Mouse (Mus musculus): ENCODE data around the gene Ndufc1. TPM values are rescaled to one million over a fixed set of nuclear protein-coding genes. Genes with fewer than 3 reads are reported as not detected.
"Not testable (repeated sequence)": the region's sequence is repeated elsewhere in the genome, so short reads cannot be mapped to it uniquely, and the experiment has no call there.

The Ndufc1 gene
- polyA plus RNA-seq, 1 experiment from 2014 or later, result 1,322 TPM

- Histone ChIP-seq H3K9me3 (no peaks in the 10 kb centered on the region), H3K27me3 (replicated peaks) (peaks cover 16% of the 10 kb centered on the region), H3K4me2 (peak within 1 kb of the TSS; percentile 78), H3K36me3 (no peaks in the 10 kb centered on the region), H3K9ac (peak within 1 kb of the TSS; percentile 77), H3K4me3 (peak within 1 kb of the TSS; percentile 61), H3K4me1 (peaks cover 18% of the 10 kb centered on the region), H3K27ac (replicated peaks) (no peak within 1 kb of the TSS)
- ATAC-seq (ENCODE audit: extremely low read depth, insufficient number of reproducible peaks, low FRiP score, low TSS enrichment), result peak; percentile 58; the same call in 1 of the 2 replicates
- WGBS, result 2% methylated on average over 41 of the region's 41 CpGs
These were observed 12.3 kb downstream of the Ndufc1 start, which contains the start of gene Mgarp for GRCm38 (mm10) chr3:51396219-51397068. TSS of gene Mgarp (minus strand) at chr3:51396738.

- Histone ChIP-seq H3K27ac (replicated peaks) (no peak overlapping the region), H3K9me3 (no peaks in the 10 kb centered on the region), H3K27me3 (replicated peaks) (peaks cover 16% of the 10 kb centered on the region), H3K4me3 (peak overlapping the region; percentile 61), H3K4me1 (peaks cover 18% of the 10 kb centered on the region), H3K9ac (no peak overlapping the region), H3K36me3 (no peaks in the 10 kb centered on the region), H3K4me2 (peak overlapping the region; percentile 78)
- ATAC-seq (ENCODE audit: extremely low read depth, insufficient number of reproducible peaks, low FRiP score, low TSS enrichment), result no peak
- 28% methylated on average over 19 of the region's 19 CpGs for WGBS
These were observed 13.2 kb downstream of the Ndufc1 start for GRCm38 (mm10) chr3:51395461-51396145.

- ATAC-seq (ENCODE audit: extremely low read depth, insufficient number of reproducible peaks, low FRiP score, low TSS enrichment), result no peak
- Histone ChIP-seq H3K4me1 (peaks cover 18% of the 10 kb centered on the region), H3K4me2 (no peak overlapping the region), H3K4me3 (no peak overlapping the region), H3K27me3 (replicated peaks) (peaks cover 16% of the 10 kb centered on the region), H3K9ac (no peak overlapping the region), H3K36me3 (no peaks in the 10 kb centered on the region), H3K27ac (replicated peaks) (no peak overlapping the region), H3K9me3 (no peaks in the 10 kb centered on the region)
- WGBS, result 63% methylated on average over 3 of the region's 3 CpGs
These were observed 13.9 kb downstream of the Ndufc1 start for GRCm38 (mm10) chr3:51394881-51395280.

GRCm38 (mm10) chr3:51393651-51394050 is 15.1 kb downstream of the Ndufc1 start:
- H3K9ac ChIP-seq, result no peak overlapping the region
- H3K27ac ChIP-seq (replicated peaks), result no peak overlapping the region
- 81% methylated on average over 2 of the region's 2 CpGs for WGBS
- H3K4me2 ChIP-seq, result no peak overlapping the region
- no peak overlapping the region for H3K4me3 ChIP-seq
- H3K9me3 ChIP-seq, result no peaks in the 10 kb centered on the region
- peaks cover 16% of the 10 kb centered on the region for H3K27me3 ChIP-seq (replicated peaks)
- ATAC-seq (ENCODE audit: extremely low read depth, insufficient number of reproducible peaks, low FRiP score, low TSS enrichment), result no peak
- peaks cover 13% of the 10 kb centered on the region for H3K4me1 ChIP-seq
- no peaks in the 10 kb centered on the region for H3K36me3 ChIP-seq

- H3K36me3 ChIP-seq; H3K9me3 ChIP-seq; H3K4me2 ChIP-seq; H3K4me3 ChIP-seq; H3K27ac ChIP-seq (replicated peaks); H3K9ac ChIP-seq; ATAC-seq (ENCODE audit: extremely low read depth, insufficient number of reproducible peaks, low FRiP score, low TSS enrichment): not testable (repeated sequence)
- H3K27me3 ChIP-seq (replicated peaks), result peaks cover 16% of the 10 kb centered on the region
- H3K4me1 ChIP-seq, result peaks cover 13% of the 10 kb centered on the region
- 96% methylated on average over 3 of the region's 3 CpGs for WGBS
These were observed 15.8 kb downstream of the Ndufc1 start for GRCm38 (mm10) chr3:51393018-51393417.

GRCm38 (mm10) chr3:51391591-51391990 is 17.2 kb downstream of the Ndufc1 start:
- no peak for ATAC-seq (ENCODE audit: extremely low read depth, insufficient number of reproducible peaks, low FRiP score, low TSS enrichment)
- Histone ChIP-seq H3K9ac (no peak overlapping the region), H3K27me3 (replicated peaks) (peaks cover 10% of the 10 kb centered on the region), H3K36me3 (no peaks in the 10 kb centered on the region), H3K4me2 (no peak overlapping the region), H3K9me3 (no peaks in the 10 kb centered on the region), H3K27ac (replicated peaks) (no peak overlapping the region), H3K4me1 (peaks cover 15% of the 10 kb centered on the region), H3K4me3 (no peak overlapping the region)
- 87% methylated on average over 5 of the region's 5 CpGs for WGBS

- peaks cover 8% of the 10 kb centered on the region for H3K27me3 ChIP-seq (replicated peaks)
- H3K4me3 ChIP-seq, result no peak overlapping the region
- no peaks in the 10 kb centered on the region for H3K36me3 ChIP-seq
- no peak for ATAC-seq (ENCODE audit: extremely low read depth, insufficient number of reproducible peaks, low FRiP score, low TSS enrichment)
- peaks cover 14% of the 10 kb centered on the region for H3K4me1 ChIP-seq
- H3K9ac ChIP-seq, result no peak overlapping the region
- 76% methylated on average over 5 of the region's 5 CpGs for WGBS
- H3K9me3 ChIP-seq, result no peaks in the 10 kb centered on the region
- no peak overlapping the region for H3K27ac ChIP-seq (replicated peaks)
- H3K4me2 ChIP-seq, result no peak overlapping the region
These were observed 17.7 kb downstream of the Ndufc1 start for GRCm38 (mm10) chr3:51391095-51391494.

- Histone ChIP-seq H3K27ac (replicated peaks) (no peak overlapping the region), H3K9ac (peak overlapping the region; percentile 70), H3K9me3 (no peaks in the 10 kb centered on the region), H3K4me3 (peak overlapping the region; percentile 45), H3K36me3 (no peaks in the 10 kb centered on the region), H3K4me1 (peaks cover 14% of the 10 kb centered on the region), H3K27me3 (replicated peaks) (no peaks in the 10 kb centered on the region; the same call in 1 of the 2 replicates), H3K4me2 (peak overlapping the region; percentile 73)
- ATAC-seq (ENCODE audit: extremely low read depth, insufficient number of reproducible peaks, low FRiP score, low TSS enrichment), result no peak
- 2% methylated on average over 13 of the region's 13 CpGs for WGBS
These were observed 19.9 kb downstream of the Ndufc1 start for GRCm38 (mm10) chr3:51388904-51389303.

GRCm38 (mm10) chr3:51387868-51388381 is 20.9 kb downstream of the Ndufc1 start:
- Histone ChIP-seq H3K27me3 (replicated peaks) (no peaks in the 10 kb centered on the region; the same call in 1 of the 2 replicates), H3K4me3 (no peak overlapping the region), H3K9me3 (no peaks in the 10 kb centered on the region), H3K9ac (no peak overlapping the region), H3K4me2 (no peak overlapping the region), H3K36me3 (no peaks in the 10 kb centered on the region), H3K4me1 (peaks cover 14% of the 10 kb centered on the region), H3K27ac (replicated peaks) (no peak overlapping the region)
- no peak for ATAC-seq (ENCODE audit: extremely low read depth, insufficient number of reproducible peaks, low FRiP score, low TSS enrichment)
- WGBS, result 54% methylated on average over 8 of the region's 8 CpGs

GRCm38 (mm10) chr3:51387134-51387451 is 21.7 kb downstream of the Ndufc1 start:
- H3K9ac ChIP-seq, result no peak overlapping the region
- peaks cover 14% of the 10 kb centered on the region for H3K4me1 ChIP-seq
- no peak overlapping the region for H3K4me2 ChIP-seq
- 70% methylated on average over 3 of the region's 3 CpGs for WGBS
- H3K9me3 ChIP-seq, result no peaks in the 10 kb centered on the region
- no peaks in the 10 kb centered on the region; the same call in 1 of the 2 replicates for H3K27me3 ChIP-seq (replicated peaks)
- H3K36me3 ChIP-seq, result no peaks in the 10 kb centered on the region
- no peak overlapping the region for H3K27ac ChIP-seq (replicated peaks)
- ATAC-seq (ENCODE audit: extremely low read depth, insufficient number of reproducible peaks, low FRiP score, low TSS enrichment), result no peak
- no peak overlapping the region for H3K4me3 ChIP-seq

- Histone ChIP-seq H3K27ac (replicated peaks) (no peak overlapping the region), H3K9me3 (no peaks in the 10 kb centered on the region), H3K9ac (no peak overlapping the region), H3K4me2 (no peak overlapping the region), H3K4me1 (peaks cover 14% of the 10 kb centered on the region), H3K36me3 (no peaks in the 10 kb centered on the region), H3K27me3 (replicated peaks) (no peaks in the 10 kb centered on the region; the same call in 1 of the 2 replicates), H3K4me3 (no peak overlapping the region)
- ATAC-seq (ENCODE audit: extremely low read depth, insufficient number of reproducible peaks, low FRiP score, low TSS enrichment), result no peak
- 54% methylated on average over 12 of the region's 12 CpGs for WGBS
These were observed 22.2 kb downstream of the Ndufc1 start for GRCm38 (mm10) chr3:51386441-51387133.
